Mouse (Mus musculus): Measurements from ENCODE around the gene Mob4. TPM values are rescaled to one million over a fixed set of nuclear protein-coding genes. Genes with fewer than 3 reads are reported as not detected.

Mob4 gene
- polyA plus RNA-seq (2012; fragmentation: generic; extraction: Trizol), result 15.5 TPM
- long read RNA-seq, experiment 1, transcript Mob4-205 (8 exons, 2,840 nt), result major isoform, 73 of 87 reads
- long read RNA-seq, experiment 1, partial matches to known transcripts, result 4 of 87 reads
- long read RNA-seq, experiment 1, other reads (novel, unspliced or antisense), result 7 of 87 reads
- long read RNA-seq, experiment 2, transcript Mob4-205 (8 exons, 2,840 nt), result major isoform, 223 of 236 reads
- long read RNA-seq, experiment 2, transcript Mob4-202 (7 exons, 1,816 nt), result minor isoform, 8 of 236 reads
- long read RNA-seq, experiment 2, partial matches to known transcripts, result 0 of 236 reads
- long read RNA-seq, experiment 2, other reads (novel, unspliced or antisense), result 4 of 236 reads

GRCm38 (mm10) chr1:55130943-55131401, at the start of gene Mob4:
Gene Mob4, plus strand, starts transcription at chr1:55131231.
- peaks cover 10% of the 10 kb centered on the region for H3K36me3 ChIP-seq (ENCODE audit: control insufficient read depth, insufficient read depth)
- H3ac ChIP-seq (ENCODE audit: control insufficient read depth, insufficient read length, low read depth), result peak within 1 kb of the TSS; percentile 99
- TF ChIP-seq CTCF (IDR thresholded peaks at IDR 0.05; ENCODE audit: control insufficient read depth, insufficient read depth, insufficient read length) (no peak), MAX (IDR thresholded peaks at IDR 0.05) (no peak), CEBPB (IDR thresholded peaks at IDR 0.05; ENCODE audit: low read depth) (peak; percentile 8), MYOD1 (IDR thresholded peaks at IDR 0.05; ENCODE audit: control insufficient read depth, insufficient read length, low read depth) (no peak), FOSL1 (IDR thresholded peaks at IDR 0.05; ENCODE audit: insufficient read depth, low read length, poor library complexity, severe bottlenecking) (no peak)
- no peaks in the 10 kb centered on the region for H3K27me3 ChIP-seq (ENCODE audit: control insufficient read depth, insufficient read depth, insufficient read length)
- peaks cover 49% of the 10 kb centered on the region for H3K79me2 ChIP-seq (ENCODE audit: control insufficient read depth, insufficient read depth)
- H3K79me3 ChIP-seq (ENCODE audit: low read depth), result peaks cover 42% of the 10 kb centered on the region
- H3K4me3 ChIP-seq (ENCODE audit: insufficient read depth, poor library complexity, severe bottlenecking), result peak within 1 kb of the TSS; percentile 80

- Histone ChIP-seq H3ac (ENCODE audit: control insufficient read depth, insufficient read length, low read depth) (no peak overlapping the region), H3K36me3 (ENCODE audit: control insufficient read depth, insufficient read depth) (peaks cover 91% of the 10 kb centered on the region), H3K4me3 (ENCODE audit: insufficient read depth, poor library complexity, severe bottlenecking) (no peak overlapping the region), H3K79me3 (ENCODE audit: low read depth) (peaks cover 67% of the 10 kb centered on the region), H3K27me3 (ENCODE audit: control insufficient read depth, insufficient read depth, insufficient read length) (no peaks in the 10 kb centered on the region), H3K79me2 (ENCODE audit: control insufficient read depth, insufficient read depth) (peaks cover 82% of the 10 kb centered on the region)
- no peak for TF ChIP-seq CEBPB (IDR thresholded peaks at IDR 0.05; ENCODE audit: low read depth)
- TF ChIP-seq MYOG (IDR thresholded peaks at IDR 0.05; ENCODE audit: control insufficient read depth, extremely low read depth, insufficient read length), result no peak
- no peak for TF ChIP-seq CTCF (IDR thresholded peaks at IDR 0.05; ENCODE audit: control insufficient read depth, insufficient read depth, insufficient read length)
- TF ChIP-seq USF1 (IDR thresholded peaks at IDR 0.05; ENCODE audit: low read depth), result no peak
- no peak for TF ChIP-seq MAX (IDR thresholded peaks at IDR 0.05)
- TF ChIP-seq FOSL1 (IDR thresholded peaks at IDR 0.05; ENCODE audit: insufficient read depth, low read length, poor library complexity, severe bottlenecking), result no peak
- TF ChIP-seq MYOD1 (IDR thresholded peaks at IDR 0.05; ENCODE audit: control insufficient read depth, insufficient read length, low read depth), result no peak
Observed at GRCm38 (mm10) chr1:55082106-55082505, 48.9 kb upstream of the Mob4 start.

GRCm38 (mm10) chr1:55085781-55086366, 45.2 kb upstream of the Mob4 start:
- Histone ChIP-seq H3K27me3 (ENCODE audit: control insufficient read depth, insufficient read depth, insufficient read length) (no peaks in the 10 kb centered on the region), H3K36me3 (ENCODE audit: control insufficient read depth, insufficient read depth) (peaks cover 78% of the 10 kb centered on the region), H3K4me3 (ENCODE audit: insufficient read depth, poor library complexity, severe bottlenecking) (peak overlapping the region; percentile 94)

GRCm38 (mm10) chr1:55086868-55087400, 44.1 kb upstream of the Mob4 start:
- TF ChIP-seq MYOG (IDR thresholded peaks at IDR 0.05; ENCODE audit: control insufficient read depth, extremely low read depth, insufficient read length) (no peak), CEBPB (IDR thresholded peaks at IDR 0.05; ENCODE audit: low read depth) (no peak), CTCF (IDR thresholded peaks at IDR 0.05; ENCODE audit: control insufficient read depth, insufficient read depth, insufficient read length) (no peak), MAX (IDR thresholded peaks at IDR 0.05) (no peak), FOSL1 (IDR thresholded peaks at IDR 0.05; ENCODE audit: insufficient read depth, low read length, poor library complexity, severe bottlenecking) (no peak), MYOD1 (IDR thresholded peaks at IDR 0.05; ENCODE audit: control insufficient read depth, insufficient read length, low read depth) (no peak), USF1 (IDR thresholded peaks at IDR 0.05; ENCODE audit: low read depth) (no peak)
- H3K79me2 ChIP-seq (ENCODE audit: control insufficient read depth, insufficient read depth), result peaks cover 95% of the 10 kb centered on the region
- peaks cover 78% of the 10 kb centered on the region for H3K36me3 ChIP-seq (ENCODE audit: control insufficient read depth, insufficient read depth)
- peaks cover 80% of the 10 kb centered on the region for H3K79me3 ChIP-seq (ENCODE audit: low read depth)
- H3ac ChIP-seq (ENCODE audit: control insufficient read depth, insufficient read length, low read depth), result peak overlapping the region; percentile 82
- H3K27me3 ChIP-seq (ENCODE audit: control insufficient read depth, insufficient read depth, insufficient read length), result no peaks in the 10 kb centered on the region
- peak overlapping the region; percentile 94 for H3K4me3 ChIP-seq (ENCODE audit: insufficient read depth, poor library complexity, severe bottlenecking)

More at GRCm38 (mm10) chr1:55085781-55086366, 45.2 kb upstream of the Mob4 start:
- Histone ChIP-seq H3ac (ENCODE audit: control insufficient read depth, insufficient read length, low read depth) (peak overlapping the region; percentile 65), H3K79me3 (ENCODE audit: low read depth) (peaks cover 91% of the 10 kb centered on the region), H3K79me2 (ENCODE audit: control insufficient read depth, insufficient read depth) (peaks cover 96% of the 10 kb centered on the region)
- TF ChIP-seq MYOD1 (IDR thresholded peaks at IDR 0.05; ENCODE audit: control insufficient read depth, insufficient read length, low read depth) (no peak), USF1 (IDR thresholded peaks at IDR 0.05; ENCODE audit: low read depth) (no peak), CEBPB (IDR thresholded peaks at IDR 0.05; ENCODE audit: low read depth) (no peak), MAX (IDR thresholded peaks at IDR 0.05) (peak; percentile 42)

GRCm38 (mm10) chr1:55087401-55087904, 43.6 kb upstream of the Mob4 start:
- TF ChIP-seq CEBPB (IDR thresholded peaks at IDR 0.05; ENCODE audit: low read depth) (no peak), MAX (IDR thresholded peaks at IDR 0.05) (peak; percentile 71)
- peak overlapping the region; percentile 82 for H3ac ChIP-seq (ENCODE audit: control insufficient read depth, insufficient read length, low read depth)
- H3K79me2 ChIP-seq (ENCODE audit: control insufficient read depth, insufficient read depth), result peaks cover 89% of the 10 kb centered on the region
- H3K4me3 ChIP-seq (ENCODE audit: insufficient read depth, poor library complexity, severe bottlenecking), result peak overlapping the region; percentile 94
- peaks cover 79% of the 10 kb centered on the region for H3K36me3 ChIP-seq (ENCODE audit: control insufficient read depth, insufficient read depth)
- H3K27me3 ChIP-seq (ENCODE audit: control insufficient read depth, insufficient read depth, insufficient read length), result no peaks in the 10 kb centered on the region
- H3K79me3 ChIP-seq (ENCODE audit: low read depth), result peaks cover 75% of the 10 kb centered on the region
